Mouse (Mus musculus) heart, adult 18-20 months (tissue): ENCODE results near the gene Shprh. TPM values are rescaled to one million over a fixed set of nuclear protein-coding genes. Genes with fewer than 3 reads are reported as not detected.
"Not testable (repeated sequence)": the region's sequence is repeated elsewhere in the genome, so short reads cannot be mapped to it uniquely, and the experiment has no call there.

ENCODE experiments used
- DNase-seq, 2 experiments: peaks; one replicate each; pipeline ENCODE4 v3.0.0; 2021 to 2022; ENCODE audit warnings: mixed read lengths in 1 of 2
- long read RNA-seq, 2 experiments: library from polyadenylated mRNA; stranded (forward); transcript quantifications; one replicate each; pipeline ENCODE4 v2.0.0; 2021
- total RNA-seq, 2 experiments: library from RNA; stranded (reverse); gene quantifications; 2 replicates each; pipeline ENCODE4 v1.2.3; 2021

Shprh gene
- 10 to 100 TPM; 10.2 to 11.5 TPM for total RNA-seq
- long read RNA-seq, experiment 1, partial matches to known transcripts, result 1 of 3 reads
- long read RNA-seq, experiment 1, other reads (novel, unspliced or antisense), result 2 of 3 reads
- long read RNA-seq, experiment 2, partial matches to known transcripts, result 0 of 3 reads
- long read RNA-seq, experiment 2, other reads (novel, unspliced or antisense), result 3 of 3 reads

- peak; percentile 98 to 99 for DNase-seq
These were observed at the start of gene Shprh for GRCm38 (mm10) chr10:11148884-11149741. Gene Shprh (plus strand): TSS chr10:11149427.

GRCm38 (mm10) chr10:11121781-11122180 lies 27.4 kb upstream of the Shprh start:
- no peak for DNase-seq

GRCm38 (mm10) chr10:11145580-11145979 lies 3.6 kb upstream of the Shprh start:
- DNase-seq, result no peak

- DNase-seq, result no peak
These were observed 781 bp upstream of the Shprh start for GRCm38 (mm10) chr10:11148446-11148845.

GRCm38 (mm10) chr10:11149742-11150125 lies 507 bp downstream of the Shprh start:
- no peak for DNase-seq

GRCm38 (mm10) chr10:11151644-11152043 lies 2.4 kb downstream of the Shprh start:
- no peak for DNase-seq

- DNase-seq, result no peak
These were observed 7.8 kb downstream of the Shprh start for GRCm38 (mm10) chr10:11157039-11157438.

GRCm38 (mm10) chr10:11164537-11164936 lies 15.3 kb downstream of the Shprh start:
- DNase-seq, result no peak

GRCm38 (mm10) chr10:11170252-11170651 lies 21.0 kb downstream of the Shprh start:
- no peak for DNase-seq

GRCm38 (mm10) chr10:11171615-11172014 lies 22.4 kb downstream of the Shprh start:
- DNase-seq, result no peak

- peak; percentile 35 to 43 for DNase-seq
These were observed 23.3 kb downstream of the Shprh start for GRCm38 (mm10) chr10:11172519-11172918.

- no peak for DNase-seq
These were observed 26.7 kb downstream of the Shprh start for GRCm38 (mm10) chr10:11175801-11176482.

- no peak for DNase-seq
These were observed 30.9 kb downstream of the Shprh start for GRCm38 (mm10) chr10:11180077-11180476.

- DNase-seq, result no peak
These were observed 48.1 kb downstream of the Shprh start for GRCm38 (mm10) chr10:11197341-11197740.

- DNase-seq, result peak; percentile 51 to 54
These were observed 49.1 kb downstream of the Shprh start for GRCm38 (mm10) chr10:11198346-11198745.

GRCm38 (mm10) chr10:11199980-11200379 lies 50.8 kb downstream of the Shprh start:
- DNase-seq, result no peak

- not testable (repeated sequence) for DNase-seq
These were observed 56.7 kb downstream of the Shprh start for GRCm38 (mm10) chr10:11205883-11206282.

GRCm38 (mm10) chr10:11208670-11209069 lies 59.4 kb downstream of the Shprh start:
- DNase-seq, result no peak

GRCm38 (mm10) chr10:11212003-11212402 lies 62.8 kb downstream of the Shprh start:
- peak in 1 of 2 experiments; percentile 30 for DNase-seq

- no peak for DNase-seq
These were observed 77.2 kb downstream of the Shprh start for GRCm38 (mm10) chr10:11226442-11226841.

- no peak for DNase-seq
These were observed 80.4 kb downstream of the Shprh start for GRCm38 (mm10) chr10:11229545-11230178.

GRCm38 (mm10) chr10:11233208-11233607 lies 84.0 kb downstream of the Shprh start:
- no peak for DNase-seq
